Mouse (Mus musculus) G1E (cell line): ENCODE data around the gene Kcnab2.

Experiments
- CTCF ChIP-seq: IDR thresholded peaks from 2 replicates; pipeline ENCODE4 v1.5.1; 2012; ENCODE audit warnings: low read depth, low read length, inconsistent platforms, mixed read lengths
- GATA1 ChIP-seq: IDR thresholded peaks from 2 replicates; pipeline ENCODE4 v1.6.1; 2012; ENCODE audit warnings: borderline replicate concordance, low read length, inconsistent platforms, mixed read lengths
- GATA2 ChIP-seq: IDR thresholded peaks from 2 replicates; pipeline ENCODE4 v1.6.1; 2012; ENCODE audit warnings: low read depth, low read length, inconsistent platforms, borderline replicate concordance
- POLR2AphosphoS5 ChIP-seq: IDR thresholded peaks from 2 replicates; pipeline ENCODE4 v1.6.1; 2012; ENCODE audit warnings: low read depth, low read length, inconsistent platforms; ENCODE audit not compliant: insufficient replicate concordance
- TAL1 ChIP-seq: conservative IDR thresholded peaks from 2 replicates; pipeline ENCODE4 v1.6.1; 2012; ENCODE audit warnings: low read depth, low read length, inconsistent platforms, mixed read lengths

- TF ChIP-seq CTCF (no peak), POLR2AphosphoS5 (no peak), GATA1 (no peak), TAL1 (no peak), GATA2 (no peak)
These were observed 14.5 kb downstream of the Kcnab2 start for GRCm38 (mm10) chr4:152463147-152463546.
